Mouse (Mus musculus) forebrain, embryonic 10.5 days (tissue): ENCODE results near the gene Slc2a2. TPM values are rescaled to one million over a fixed set of nuclear protein-coding genes. Genes with fewer than 3 reads are reported as not detected.

ENCODE experiments used
- DNase-seq: peaks from one replicate; pipeline ENCODE4 v3.0.0-alpha.2; 2017; ENCODE audit warnings: low spot score; ENCODE audit errors: extremely low spot score
- H3K27ac ChIP-seq: fragments of 300-500 bp; sonication (generic); 2 replicates; pipeline ENCODE4 v1.5.1; 2016; ENCODE audit warnings: mild to moderate bottlenecking
- H3K27me3 ChIP-seq: fragments of 300-500 bp; sonication (generic); 2 replicates; pipeline ENCODE4 v1.6.1; 2016; ENCODE audit warnings: mild to moderate bottlenecking; ENCODE audit not compliant: poor library complexity, severe bottlenecking
- H3K36me3 ChIP-seq: fragments of 300-500 bp; sonication (generic); replicated peaks from 2 replicates; pipeline ENCODE4 v1.6.1; 2016; ENCODE audit warnings: mild to moderate bottlenecking, moderate library complexity
- H3K4me1 ChIP-seq: fragments of 300-500 bp; sonication (generic); 2 replicates; pipeline ENCODE4 v1.6.1; 2016
- H3K4me3 ChIP-seq: fragments of 300-500 bp; sonication (generic); 2 replicates; pipeline ENCODE4 v1.5.1; 2016; ENCODE audit warnings: mild to moderate bottlenecking, moderate library complexity
- H3K9me3 ChIP-seq: fragments of 300-500 bp; sonication (generic); 2 replicates; pipeline ENCODE4 v1.6.1; 2016; ENCODE audit warnings: mild to moderate bottlenecking, moderate library complexity
- WGBS: fragments of 180-500 bp; shearing (Covaris S2); methylation state at CpG from one replicate; pipeline ENCODE4 v1.1.7; 2016; 5-methylcytosine and 5-hydroxymethylcytosine counted together
- polyA plus RNA-seq: library from polyadenylated mRNA; unstranded; fragments of >200 nt; fragmentation: Nextera tagmentation; extraction: Ambion mirVana; gene quantifications from 2 replicates; pipeline ENCODE4 v1.2.1, GENCODE M21; 2016

Gene Slc2a2
- polyA plus RNA-seq, 1 experiment from 2014 or later = 0.04 TPM

GRCm38 (mm10) chr3:28780511-28780910 is 82.8 kb downstream of the Slc2a2 start:
- H3K27me3 ChIP-seq = peaks cover 31% of the 10 kb centered on the region
- H3K4me3 ChIP-seq = peak overlapping the region; percentile 83
- H3K4me1 ChIP-seq = peaks cover 16% of the 10 kb centered on the region
- peak overlapping the region; percentile 83; the same call in 1 of the 2 replicates for H3K27ac ChIP-seq
- DNase-seq = no peak
- peaks cover 8% of the 10 kb centered on the region; the same call in 1 of the 2 replicates for H3K9me3 ChIP-seq
- 0 out of 2 replicates have a peak, but pooled peaks cover 5% of the 10 kb centered on the region for H3K36me3 ChIP-seq
- WGBS = 73% methylated on average over 9 of the region's 9 CpGs

Other genes starting within 250 kb of the Slc2a2 start
- 15.4 and 15.5 TPM in 2 replicates for gene Eif5a2, start 83.4 kb downstream of the Slc2a2 start, polyA plus RNA-seq
- gene Rpl22l1, start 107.5 kb downstream of the Slc2a2 start, polyA plus RNA-seq = 338 and 348 TPM in 2 replicates
- gene Gm1527, start 194.7 kb downstream of the Slc2a2 start, polyA plus RNA-seq = not detected in 2 replicates